Mouse (Mus musculus): ENCODE data around the gene Slc35f6. TPM values are rescaled to one million over a fixed set of nuclear protein-coding genes. Genes with fewer than 3 reads are reported as not detected.

The Slc35f6 gene
- polyA plus RNA-seq, 1 experiment from 2014 or later: 28.9 TPM

DNA sequence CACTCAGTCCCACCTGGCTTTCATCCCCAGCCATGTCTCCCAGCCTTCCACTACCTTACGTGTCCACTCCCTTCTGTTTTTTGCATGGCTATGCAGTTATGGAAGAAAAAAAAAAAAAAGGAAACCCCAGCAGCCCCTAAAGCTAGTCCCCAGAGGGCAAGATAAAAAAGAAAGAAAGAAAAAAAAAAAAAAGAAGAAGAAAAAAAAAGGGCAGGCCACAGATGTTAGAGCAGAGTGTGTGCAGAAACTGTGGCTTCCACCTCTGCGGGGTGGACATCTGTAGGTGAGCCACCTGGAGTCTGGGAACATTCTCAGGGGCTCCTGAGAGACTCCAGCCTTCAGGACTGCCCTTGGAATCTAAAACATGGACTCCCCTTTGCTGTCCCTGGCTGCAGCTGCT, 24.4 kb upstream of the Slc35f6 start:
- Histone ChIP-seq H3K36me3 (no peaks in the 10 kb centered on the region), H3K4me3 (peak overlapping the region; percentile 58; the same call in 1 of the 2 replicates), H3K4me1 (replicated peaks) (peaks cover 25% of the 10 kb centered on the region), H3K27ac (no peak overlapping the region), H3K9me3 (no peaks in the 10 kb centered on the region), H3K27me3 (ENCODE audit: insufficient read depth, poor library complexity, severe bottlenecking) (peaks cover 69% of the 10 kb centered on the region)
- WGBS: 52% methylated on average over 2 of the region's 2 CpGs
- no peak for DNase-seq (ENCODE audit: low spot score)

DNA sequence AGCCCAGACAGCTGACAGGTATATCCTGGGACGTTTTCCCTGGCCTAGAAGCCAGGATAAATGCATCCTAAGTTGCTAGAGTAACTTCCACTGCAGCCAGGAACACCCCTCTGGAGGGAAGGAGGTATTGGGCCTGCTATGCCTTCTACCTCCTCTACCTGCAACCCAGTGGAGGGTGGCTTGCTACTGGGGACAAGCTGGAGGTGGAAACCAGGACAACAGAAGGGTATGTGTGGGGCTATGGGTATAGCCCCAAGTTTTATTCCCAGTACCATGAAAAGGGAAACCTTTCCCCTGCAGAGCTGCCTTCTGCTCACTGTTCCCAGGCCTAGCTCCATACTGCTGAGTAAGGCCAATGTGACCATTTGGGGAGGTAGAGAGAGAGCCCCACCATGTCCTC, 23.4 kb upstream of the Slc35f6 start:
- Histone ChIP-seq H3K9me3 (no peaks in the 10 kb centered on the region), H3K4me3 (no peak overlapping the region), H3K4me1 (replicated peaks) (peaks cover 25% of the 10 kb centered on the region), H3K27ac (no peak overlapping the region), H3K36me3 (no peaks in the 10 kb centered on the region), H3K27me3 (ENCODE audit: insufficient read depth, poor library complexity, severe bottlenecking) (peaks cover 60% of the 10 kb centered on the region)
- DNase-seq (ENCODE audit: low spot score): no peak
- 44% methylated on average over 1 of the region's 1 CpGs for WGBS

DNA sequence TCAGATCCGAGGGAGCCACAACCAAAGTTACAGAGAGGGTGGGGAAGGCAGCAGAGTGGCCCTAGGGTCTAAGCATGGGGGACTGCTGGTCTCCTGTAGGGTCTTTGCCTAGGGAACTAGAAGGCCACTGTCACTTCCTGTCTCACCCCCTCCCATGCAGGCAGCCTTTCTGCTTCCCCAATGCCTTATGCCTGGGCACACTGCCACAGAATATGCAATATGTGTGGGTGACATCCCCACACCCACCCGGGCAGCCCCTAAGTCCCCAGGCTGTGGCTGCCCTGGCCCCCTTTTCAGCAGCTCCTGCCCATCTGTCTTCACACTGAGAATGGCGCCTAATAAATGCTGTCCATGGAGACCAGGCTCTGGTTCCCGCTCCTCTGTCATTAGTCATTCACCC, 22.8 kb upstream of the Slc35f6 start:
- no peak overlapping the region for H3K4me3 ChIP-seq
- WGBS: 59% methylated on average over 4 of the region's 4 CpGs
- H3K27ac ChIP-seq: no peak overlapping the region
- no peaks in the 10 kb centered on the region for H3K9me3 ChIP-seq
- H3K27me3 ChIP-seq (ENCODE audit: insufficient read depth, poor library complexity, severe bottlenecking): peaks cover 56% of the 10 kb centered on the region
- peaks cover 25% of the 10 kb centered on the region for H3K4me1 ChIP-seq (replicated peaks)
- H3K36me3 ChIP-seq: no peaks in the 10 kb centered on the region
- DNase-seq (ENCODE audit: low spot score): no peak

DNA sequence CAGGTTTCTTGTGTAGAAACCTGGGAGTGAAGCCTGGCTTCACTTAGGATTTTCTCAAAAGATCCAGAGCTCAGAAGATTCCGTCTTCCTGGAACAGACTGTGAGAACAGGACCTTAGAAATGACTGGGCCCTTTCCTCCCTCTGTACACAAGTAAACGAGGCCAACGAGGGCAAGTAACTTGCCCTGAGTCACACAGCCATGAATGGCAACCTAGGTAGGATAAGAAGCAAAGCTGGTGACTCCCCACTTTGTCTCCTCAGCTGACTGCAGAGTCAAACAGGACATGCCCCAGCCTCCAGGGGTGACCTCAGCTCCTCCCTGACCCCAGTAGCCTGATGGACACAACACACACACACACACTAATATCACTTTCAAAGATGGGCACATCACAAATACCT, 22.4 kb upstream of the Slc35f6 start:
- Histone ChIP-seq H3K27ac (no peak overlapping the region), H3K9me3 (no peaks in the 10 kb centered on the region), H3K36me3 (no peaks in the 10 kb centered on the region), H3K4me1 (replicated peaks) (peaks cover 25% of the 10 kb centered on the region), H3K27me3 (ENCODE audit: insufficient read depth, poor library complexity, severe bottlenecking) (peaks cover 53% of the 10 kb centered on the region), H3K4me3 (no peak overlapping the region)
- no peak for DNase-seq (ENCODE audit: low spot score)
- 85% methylated on average over 3 of the region's 3 CpGs for WGBS

DNA sequence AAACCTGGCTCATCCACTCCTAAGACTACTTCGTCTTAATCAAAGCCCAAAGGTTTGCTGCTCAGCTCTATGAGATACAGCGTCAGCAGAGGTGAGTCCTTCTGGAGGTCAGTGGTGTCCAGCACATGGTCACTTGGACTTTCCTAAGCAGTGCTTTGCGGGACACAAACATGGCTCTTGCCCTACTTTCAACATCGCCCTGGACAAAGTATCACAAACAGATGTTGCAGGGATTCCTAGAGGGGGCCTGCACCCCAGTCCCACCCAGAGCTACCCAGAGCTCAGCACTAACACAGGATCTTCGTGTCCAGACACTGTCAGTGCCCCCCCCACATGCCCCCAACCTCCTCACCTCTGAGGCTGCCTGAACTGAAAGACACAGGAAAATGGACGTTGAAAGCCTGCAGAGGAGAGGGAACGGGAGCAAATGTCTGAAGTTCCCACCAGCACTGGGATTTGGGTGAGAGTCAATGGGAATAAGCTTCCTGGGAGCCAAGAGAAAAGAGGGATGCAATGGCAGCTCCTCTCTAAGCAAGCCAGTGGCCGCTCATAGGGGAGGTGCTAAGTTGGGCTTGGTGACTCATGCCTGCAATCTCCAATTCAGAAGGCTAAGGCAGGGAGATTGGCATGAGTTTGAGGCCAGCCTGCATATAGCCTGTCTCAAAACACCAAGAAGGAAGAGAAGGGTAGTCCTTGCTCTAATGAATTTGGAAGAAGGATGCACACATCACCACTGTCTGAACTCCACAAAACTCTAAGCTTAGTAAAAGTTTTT, 21.2 kb upstream of the Slc35f6 start:
- no peak overlapping the region for H3K27ac ChIP-seq
- 77% methylated on average over 8 of the region's 8 CpGs for WGBS
- no peak overlapping the region for H3K4me3 ChIP-seq
- peaks cover 25% of the 10 kb centered on the region for H3K4me1 ChIP-seq (replicated peaks)
- H3K36me3 ChIP-seq: no peaks in the 10 kb centered on the region
- no peak for DNase-seq (ENCODE audit: low spot score)
- peaks cover 42% of the 10 kb centered on the region for H3K27me3 ChIP-seq (ENCODE audit: insufficient read depth, poor library complexity, severe bottlenecking)
- H3K9me3 ChIP-seq: no peaks in the 10 kb centered on the region

DNA sequence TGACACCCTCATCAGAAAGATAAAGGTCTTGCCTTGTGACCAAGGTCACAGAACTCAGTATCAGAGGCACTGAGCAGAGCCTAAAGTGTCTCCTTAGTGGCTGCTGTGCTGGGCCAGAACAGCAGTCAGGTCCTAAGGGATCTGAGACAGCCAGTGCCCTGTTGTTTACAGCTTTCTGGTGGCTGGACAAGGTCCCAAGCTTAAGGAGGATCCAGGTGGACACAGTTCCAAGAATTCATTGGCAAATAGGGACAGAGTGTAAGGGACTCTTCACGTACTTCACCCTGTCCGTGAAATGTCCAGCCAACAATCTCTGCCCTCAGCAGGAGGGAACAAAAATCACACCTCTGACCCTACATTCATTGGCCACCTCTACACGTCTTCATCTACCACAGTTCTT, 19.2 kb upstream of the Slc35f6 start:
- H3K4me1 ChIP-seq (replicated peaks): peaks cover 9% of the 10 kb centered on the region; the same call in 1 of the 2 replicates
- DNase-seq (ENCODE audit: low spot score): no peak
- H3K9me3 ChIP-seq: no peaks in the 10 kb centered on the region
- WGBS: 76% methylated on average over 3 of the region's 3 CpGs
- no peak overlapping the region for H3K4me3 ChIP-seq
- H3K36me3 ChIP-seq: no peaks in the 10 kb centered on the region
- peaks cover 22% of the 10 kb centered on the region for H3K27me3 ChIP-seq (ENCODE audit: insufficient read depth, poor library complexity, severe bottlenecking)
- no peak overlapping the region for H3K27ac ChIP-seq

DNA sequence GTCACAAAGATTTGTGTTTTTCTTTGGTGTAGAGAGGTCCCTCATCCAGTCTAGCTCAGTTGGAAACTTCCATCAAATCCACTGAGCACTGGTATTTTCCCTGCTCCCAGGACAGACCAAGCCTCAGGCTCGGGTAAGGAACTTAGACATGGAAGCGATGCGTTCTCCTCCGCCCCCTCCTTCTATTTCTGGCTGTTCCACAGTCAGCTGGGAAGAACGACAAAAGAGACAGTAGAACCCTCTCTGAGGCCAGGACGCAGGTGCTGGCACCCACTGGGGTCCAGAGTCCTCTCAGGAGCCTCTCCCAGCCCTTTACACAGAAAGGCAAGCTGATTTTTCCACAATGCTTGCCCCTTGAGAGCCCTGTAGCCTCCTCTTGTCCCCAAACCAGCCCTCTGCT, 17.3 kb upstream of the Slc35f6 start:
- H3K27me3 ChIP-seq (ENCODE audit: insufficient read depth, poor library complexity, severe bottlenecking): peaks cover 3% of the 10 kb centered on the region
- H3K9me3 ChIP-seq: no peaks in the 10 kb centered on the region
- H3K27ac ChIP-seq: no peak overlapping the region
- no peaks in the 10 kb centered on the region for H3K4me1 ChIP-seq (replicated peaks)
- H3K4me3 ChIP-seq: no peak overlapping the region
- no peak for DNase-seq (ENCODE audit: low spot score)
- WGBS: 83% methylated on average over 6 of the region's 6 CpGs
- H3K36me3 ChIP-seq: no peaks in the 10 kb centered on the region

DNA sequence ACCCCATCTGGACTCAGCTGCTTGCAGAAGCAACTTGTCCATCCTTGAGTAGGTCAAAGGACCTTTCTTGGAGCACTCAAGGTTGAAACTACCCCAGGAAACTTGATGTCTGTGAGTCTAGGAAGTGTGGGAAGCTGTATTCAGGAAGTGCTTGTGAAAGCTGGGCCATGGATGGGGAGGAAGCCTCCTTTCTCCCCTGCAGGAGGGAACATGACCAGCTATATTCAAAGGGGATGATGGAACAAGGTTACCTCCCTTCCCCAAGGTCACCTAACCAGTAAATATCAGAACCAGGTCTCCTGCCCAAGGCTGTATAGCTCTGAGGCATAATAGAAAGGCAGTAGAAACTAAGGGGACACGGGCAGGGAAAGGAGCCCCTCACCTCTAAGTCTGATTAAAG, 15.6 kb upstream of the Slc35f6 start:
- 75% methylated on average over 1 of the region's 1 CpGs for WGBS
- H3K4me3 ChIP-seq: no peak overlapping the region
- no peaks in the 10 kb centered on the region for H3K36me3 ChIP-seq
- H3K4me1 ChIP-seq (replicated peaks): no peaks in the 10 kb centered on the region
- no peak overlapping the region for H3K27ac ChIP-seq
- H3K9me3 ChIP-seq: no peaks in the 10 kb centered on the region
- peaks cover 7% of the 10 kb centered on the region; the same call in 1 of the 2 replicates for H3K27me3 ChIP-seq (ENCODE audit: insufficient read depth, poor library complexity, severe bottlenecking)
- DNase-seq (ENCODE audit: low spot score): no peak

DNA sequence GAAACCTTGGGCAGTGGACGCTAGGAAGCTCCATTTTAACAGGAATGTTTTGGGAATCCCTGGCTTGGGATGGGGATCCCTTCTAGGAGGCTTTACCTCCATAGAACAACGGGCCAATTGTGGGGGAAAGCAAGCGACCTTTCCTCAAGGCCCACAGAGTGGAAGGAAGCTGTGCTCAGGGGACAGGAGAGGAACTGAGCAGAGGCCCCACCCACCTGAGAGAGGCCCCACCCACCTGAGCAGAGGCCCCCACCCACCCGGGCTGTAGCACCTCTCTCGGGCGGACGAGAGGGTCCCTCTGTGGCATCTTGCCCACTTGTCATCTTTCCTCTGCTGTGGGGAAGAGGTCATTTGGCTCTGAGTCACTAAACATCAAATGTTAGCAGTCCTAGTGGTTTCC, 10.7 kb upstream of the Slc35f6 start:
- DNase-seq (ENCODE audit: low spot score): no peak
- 59% methylated on average over 7 of the region's 7 CpGs for WGBS
- H3K27ac ChIP-seq: no peak overlapping the region
- H3K27me3 ChIP-seq (ENCODE audit: insufficient read depth, poor library complexity, severe bottlenecking): peaks cover 7% of the 10 kb centered on the region; the same call in 1 of the 2 replicates
- H3K9me3 ChIP-seq: no peaks in the 10 kb centered on the region
- H3K36me3 ChIP-seq: no peaks in the 10 kb centered on the region
- no peaks in the 10 kb centered on the region for H3K4me1 ChIP-seq (replicated peaks)
- H3K4me3 ChIP-seq: no peak overlapping the region

DNA sequence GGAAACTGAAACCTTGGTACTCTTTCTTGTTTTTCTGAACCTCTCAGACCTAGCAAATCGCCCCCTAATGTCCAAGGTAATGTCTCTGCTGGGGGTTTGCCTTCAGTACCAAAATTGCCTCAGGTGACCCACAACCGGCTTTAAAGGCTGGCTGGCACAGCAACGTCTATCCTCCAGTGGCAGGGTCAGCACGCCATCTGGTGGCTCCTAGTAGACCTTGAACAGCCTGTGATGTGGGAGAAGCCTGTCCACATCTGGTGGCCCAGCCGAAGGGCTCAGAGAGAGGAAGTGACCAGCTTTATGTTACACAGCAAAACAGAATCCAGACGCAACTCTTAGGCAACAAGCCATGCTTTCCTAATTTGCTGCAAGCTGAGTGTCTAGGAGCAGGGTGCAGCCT, 9.7 kb upstream of the Slc35f6 start:
- Histone ChIP-seq H3K27me3 (ENCODE audit: insufficient read depth, poor library complexity, severe bottlenecking) (peaks cover 7% of the 10 kb centered on the region; the same call in 1 of the 2 replicates), H3K4me3 (no peak overlapping the region), H3K27ac (no peak overlapping the region), H3K4me1 (replicated peaks) (no peaks in the 10 kb centered on the region), H3K9me3 (no peaks in the 10 kb centered on the region), H3K36me3 (no peaks in the 10 kb centered on the region)
- WGBS: 9% methylated on average over 6 of the region's 6 CpGs
- DNase-seq (ENCODE audit: low spot score): peak; percentile 73

DNA sequence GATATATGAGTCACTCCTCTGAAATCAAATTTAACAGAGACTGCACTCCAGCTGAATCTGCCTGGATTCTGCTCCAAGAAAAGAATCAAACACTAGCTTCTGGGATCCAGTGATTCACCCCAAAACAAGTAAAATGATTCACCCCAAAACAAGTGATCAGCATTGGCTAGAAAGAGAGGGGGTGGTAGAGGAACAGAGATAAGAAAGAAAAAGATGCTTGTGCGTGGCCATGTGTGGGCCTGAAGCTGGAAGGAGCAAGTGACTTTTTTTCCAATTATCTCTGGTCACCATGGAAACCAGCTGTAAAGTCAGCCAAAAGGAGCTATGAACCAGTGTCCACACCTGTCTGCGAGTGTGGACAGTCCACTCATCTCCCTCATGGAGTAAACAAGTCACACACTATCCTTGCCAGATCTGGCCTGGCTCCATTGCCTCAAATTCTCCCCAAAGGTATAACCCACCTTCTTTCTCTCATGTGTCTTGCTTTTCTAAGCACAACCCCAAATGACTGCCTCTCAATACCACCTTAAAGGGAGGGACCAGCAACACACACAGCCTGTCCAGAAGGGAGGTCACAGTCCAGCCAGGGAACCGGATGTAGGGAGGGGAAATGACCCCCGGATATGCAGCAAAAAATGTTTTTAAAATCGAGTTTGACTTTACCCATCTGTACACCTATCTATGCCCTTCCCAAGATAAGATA, 4.1 kb upstream of the Slc35f6 start:
- Histone ChIP-seq H3K27me3 (ENCODE audit: insufficient read depth, poor library complexity, severe bottlenecking) (peaks cover 5% of the 10 kb centered on the region; the same call in 1 of the 2 replicates), H3K36me3 (no peaks in the 10 kb centered on the region), H3K9me3 (no peaks in the 10 kb centered on the region), H3K27ac (no peak overlapping the region), H3K4me3 (no peak overlapping the region), H3K4me1 (replicated peaks) (peaks cover 15% of the 10 kb centered on the region)
- DNase-seq (ENCODE audit: low spot score): no peak
- 67% methylated on average over 5 of the region's 5 CpGs for WGBS

DNA sequence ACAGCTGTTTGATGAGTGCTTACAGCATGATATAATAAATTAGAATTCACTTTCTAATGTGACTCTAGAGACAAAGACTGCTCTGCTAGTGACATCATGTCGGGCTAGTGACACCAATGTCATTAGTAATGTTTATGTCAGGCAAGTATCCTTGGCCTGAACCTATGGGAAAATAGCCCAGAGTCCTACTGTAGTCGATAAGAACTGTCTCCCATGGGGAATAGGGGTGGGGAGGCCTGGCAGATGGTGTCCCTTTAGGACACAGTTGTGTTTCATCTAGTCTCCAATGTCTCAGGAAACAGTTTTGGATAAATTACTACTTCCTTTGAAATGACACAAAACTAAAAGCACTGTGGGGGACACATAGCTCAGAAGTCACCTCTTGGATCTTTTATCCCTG, 1.7 kb upstream of the Slc35f6 start:
- no peaks in the 10 kb centered on the region for H3K9me3 ChIP-seq
- 75% methylated on average over 2 of the region's 2 CpGs for WGBS
- no peak overlapping the region for H3K27ac ChIP-seq
- H3K36me3 ChIP-seq: peaks cover 1% of the 10 kb centered on the region; the same call in 1 of the 2 replicates
- H3K4me3 ChIP-seq: no peak overlapping the region
- H3K27me3 ChIP-seq (ENCODE audit: insufficient read depth, poor library complexity, severe bottlenecking): peaks cover 5% of the 10 kb centered on the region; the same call in 1 of the 2 replicates
- H3K4me1 ChIP-seq (replicated peaks): peaks cover 22% of the 10 kb centered on the region
- no peak for DNase-seq (ENCODE audit: low spot score)

DNA sequence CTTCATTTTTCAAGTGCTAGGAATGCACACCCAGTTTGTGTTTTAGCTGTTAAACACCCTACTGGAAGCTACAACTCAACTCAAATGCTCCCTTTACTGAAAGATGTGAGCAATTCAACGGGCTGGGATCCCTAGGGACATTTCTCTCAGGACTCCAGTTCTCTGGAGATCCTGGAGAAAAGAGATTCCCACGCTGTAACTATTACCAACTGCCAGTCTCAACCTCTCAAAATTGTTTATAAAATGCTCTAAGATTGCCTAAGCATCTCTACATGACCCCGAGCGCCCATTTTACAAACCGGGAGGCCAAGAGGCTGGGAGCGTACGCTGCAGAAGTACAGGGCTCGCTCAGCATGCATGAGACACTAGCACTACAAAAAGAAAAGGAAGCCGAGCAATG, 337 bp upstream of the Slc35f6 start:
- H3K27ac ChIP-seq: peak overlapping the region; percentile 86
- WGBS: 20% methylated on average over 9 of the region's 9 CpGs
- peaks cover 11% of the 10 kb centered on the region; the same call in 1 of the 2 replicates for H3K36me3 ChIP-seq
- H3K9me3 ChIP-seq: no peaks in the 10 kb centered on the region
- DNase-seq (ENCODE audit: low spot score): no peak
- peak overlapping the region; percentile 88 for H3K4me3 ChIP-seq
- peaks cover 22% of the 10 kb centered on the region for H3K4me1 ChIP-seq (replicated peaks)
- peaks cover 5% of the 10 kb centered on the region; the same call in 1 of the 2 replicates for H3K27me3 ChIP-seq (ENCODE audit: insufficient read depth, poor library complexity, severe bottlenecking)
